Mouse (Mus musculus) liver, postnatal 0 days (tissue): Measurements from ENCODE around the gene Olfr866. TPM values are rescaled to one million over a fixed set of nuclear protein-coding genes. Genes with fewer than 3 reads are reported as not detected.

ENCODE experiments used
- ATAC-seq: fragments of 200-750 bp; cut with Nextera tagmentation; 2 replicates; pipeline ENCODE4 v1.8.0; 2017; ENCODE audit warnings: mild to moderate bottlenecking, moderate library complexity
- DNase-seq: peaks from one replicate; pipeline ENCODE4 v3.0.0-alpha.2; 2016
- H3K27ac ChIP-seq: fragments of 300-500 bp; sonication (generic); 2 replicates; pipeline ENCODE4 v1.5.1; 2014; ENCODE audit warnings: antibody characterized with exemption, moderate library complexity, mild to moderate bottlenecking, low read depth
- H3K27me3 ChIP-seq: fragments of 300-500 bp; sonication (generic); 2 replicates; pipeline ENCODE4 v1.6.1; 2014; ENCODE audit warnings: low read length, control low read depth, mixed read lengths; ENCODE audit not compliant: insufficient read depth
- H3K36me3 ChIP-seq: fragments of 300-500 bp; sonication (generic); replicated peaks from 2 replicates; pipeline ENCODE4 v1.6.1; 2014; ENCODE audit warnings: mild to moderate bottlenecking, control low read depth, low read length, moderate library complexity, mixed read lengths; ENCODE audit not compliant: insufficient read depth
- H3K4me1 ChIP-seq: fragments of 300-500 bp; sonication (generic); 2 replicates; pipeline ENCODE4 v1.6.1; 2014; ENCODE audit warnings: antibody characterized with exemption, mild to moderate bottlenecking, control low read depth; ENCODE audit not compliant: insufficient read depth
- H3K4me2 ChIP-seq: fragments of 300-500 bp; sonication (generic); 2 replicates; pipeline ENCODE4 v1.6.1; 2014; ENCODE audit warnings: low read depth, mild to moderate bottlenecking, low read length, moderate library complexity, mixed read lengths
- H3K4me3 ChIP-seq: fragments of 300-500 bp; sonication (generic); 2 replicates; pipeline ENCODE4 v1.5.1; 2014; ENCODE audit warnings: low read depth, low read length
- H3K9ac ChIP-seq: fragments of 300-500 bp; sonication (generic); replicated peaks from 2 replicates; pipeline ENCODE4 v1.6.1; 2014; ENCODE audit warnings: mild to moderate bottlenecking, moderate library complexity
- H3K9me3 ChIP-seq: fragments of 300-500 bp; sonication (generic); 2 replicates; pipeline ENCODE4 v1.6.1; 2016; ENCODE audit warnings: mild to moderate bottlenecking, control low read depth, low read length, mixed read lengths
- CTCF ChIP-seq: sonication (generic); IDR thresholded peaks from 2 replicates; pipeline ENCODE4 v1.5.1; 2016; ENCODE audit warnings: antibody characterized with exemption, low read depth
- EP300 ChIP-seq: IDR thresholded peaks from 2 replicates; pipeline ENCODE4 v1.6.1; 2016; ENCODE audit warnings: antibody characterized with exemption, low read depth, mild to moderate bottlenecking
- WGBS: fragments of 180-500 bp; shearing (Covaris S2); extraction: QIAGEN DNeasy Blood & Tissue Kit; methylation state at CpG from one replicate; pipeline ENCODE4 v1.1.7; 2014; ENCODE audit not compliant: insufficient replicate concordance; 5-methylcytosine and 5-hydroxymethylcytosine counted together
- microRNA-seq: library from miRNA; unstranded; fragments of <30 nt; microRNA quantifications from one replicate; pipeline ENCODE4, GENCODE M21; 2016
- polyA plus RNA-seq: library from polyadenylated mRNA; unstranded; fragments of >200 nt; fragmentation: Nextera tagmentation; extraction: Ambion mirVana; gene quantifications from 2 replicates; pipeline ENCODE4 v1.2.1, GENCODE M21; 2015

Gene Olfr866
- polyA plus RNA-seq: not detected in 2 replicates

DNA sequence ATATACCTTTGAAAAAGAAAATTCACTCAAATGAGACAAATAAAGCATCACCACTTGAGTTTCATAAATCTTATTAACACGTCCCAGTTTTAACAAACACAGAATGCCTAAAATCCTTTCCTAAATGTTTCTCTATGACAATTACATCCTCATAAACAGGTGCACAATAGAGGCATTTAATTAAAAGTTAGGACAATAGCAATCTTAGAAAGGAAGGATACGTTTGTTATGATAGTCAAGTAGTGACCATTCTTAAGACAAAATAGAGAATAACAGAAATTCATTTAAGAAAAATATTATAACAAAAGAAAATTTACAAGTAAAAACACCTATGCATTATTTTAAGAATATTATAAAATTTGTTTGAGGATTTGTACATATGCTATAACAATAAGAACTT is at the start of gene Olfr866:
TSS of gene Olfr866 (minus strand) at position 101 of the 400 bp plus-strand sequence.
- no peak within 1 kb of the TSS for H3K27ac ChIP-seq
- no peaks in the 10 kb centered on the region for H3K36me3 ChIP-seq
- no peak within 1 kb of the TSS for H3K4me3 ChIP-seq
- no peaks in the 10 kb centered on the region for H3K4me1 ChIP-seq
- ATAC-seq (no peak), DNase-seq (no peak)
- no peaks in the 10 kb centered on the region for H3K9me3 ChIP-seq
- H3K4me2 ChIP-seq: no peak within 1 kb of the TSS
- no peak within 1 kb of the TSS for H3K9ac ChIP-seq
- TF ChIP-seq EP300: no peak
- no peaks in the 10 kb centered on the region for H3K27me3 ChIP-seq
- 64% methylated on average over 2 of the region's 2 CpGs for WGBS

DNA sequence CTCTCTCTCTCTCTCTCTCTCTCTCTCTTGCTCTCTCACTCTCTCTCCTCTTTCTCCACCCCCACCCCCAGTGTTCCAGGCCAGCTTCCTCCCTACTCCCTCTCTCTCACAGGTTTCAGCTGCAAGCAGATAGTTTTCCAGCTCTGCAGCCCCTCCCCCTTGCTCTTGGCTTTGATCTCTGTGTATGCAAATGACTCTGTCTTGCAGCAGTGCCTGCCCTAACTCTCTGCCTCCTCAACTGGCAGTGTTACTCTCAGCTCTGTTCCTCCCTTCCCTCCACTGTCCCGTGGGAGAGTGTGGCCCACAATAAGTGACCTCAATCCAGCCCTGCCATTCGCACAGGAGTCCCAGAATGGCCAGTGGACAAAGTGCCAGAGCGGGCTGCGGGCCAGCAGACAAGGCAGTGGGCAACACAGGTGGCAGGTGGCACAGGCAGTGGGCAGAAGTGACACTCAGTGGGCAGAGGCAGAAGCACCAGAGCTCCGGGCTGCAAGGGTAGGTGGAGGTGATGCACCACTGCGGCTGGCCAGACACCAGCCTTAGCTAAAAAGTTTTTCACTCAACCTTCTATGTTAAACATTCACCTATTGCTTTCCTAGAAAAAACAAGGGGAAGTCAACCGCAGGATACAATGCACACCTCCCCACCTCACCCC is 45.8 kb upstream of the Olfr866 start:
- DNase-seq: no peak
- ATAC-seq: no peak
- Histone ChIP-seq H3K9ac (no peak overlapping the region), H3K4me1 (no peaks in the 10 kb centered on the region), H3K27ac (no peak overlapping the region), H3K27me3 (no peaks in the 10 kb centered on the region), H3K9me3 (no peaks in the 10 kb centered on the region; the same call in 1 of the 2 replicates), H3K4me2 (no peak overlapping the region), H3K4me3 (no peak overlapping the region), H3K36me3 (no peaks in the 10 kb centered on the region)
- TF ChIP-seq CTCF (no peak), EP300 (no peak)
- WGBS: 50% methylated on average over 7 of the region's 7 CpGs

GRCm38 (mm10) chr9:20071291-20071690 is 43.5 kb upstream of the Olfr866 start:
- DNase-seq: no peak
- ATAC-seq: no peak

GRCm38 (mm10) chr9:20070236-20070635 is 42.4 kb upstream of the Olfr866 start:
- no peaks in the 10 kb centered on the region for H3K4me1 ChIP-seq
- WGBS: 61% methylated on average over 3 of the region's 3 CpGs
- H3K9me3 ChIP-seq: no peaks in the 10 kb centered on the region; the same call in 1 of the 2 replicates
- no peak overlapping the region for H3K4me3 ChIP-seq
- DNase-seq: no peak
- H3K9ac ChIP-seq: no peak overlapping the region
- H3K4me2 ChIP-seq: no peak overlapping the region
- no peak for TF ChIP-seq CTCF
- no peak for TF ChIP-seq EP300
- no peaks in the 10 kb centered on the region for H3K36me3 ChIP-seq
- no peaks in the 10 kb centered on the region for H3K27me3 ChIP-seq
- no peak overlapping the region for H3K27ac ChIP-seq
- no peak for ATAC-seq

More at GRCm38 (mm10) chr9:20071291-20071690, 43.5 kb upstream of the Olfr866 start:
- Histone ChIP-seq H3K4me3 (no peak overlapping the region), H3K27me3 (no peaks in the 10 kb centered on the region), H3K4me2 (no peak overlapping the region), H3K4me1 (no peaks in the 10 kb centered on the region), H3K9me3 (no peaks in the 10 kb centered on the region; the same call in 1 of the 2 replicates), H3K27ac (no peak overlapping the region), H3K9ac (no peak overlapping the region), H3K36me3 (no peaks in the 10 kb centered on the region)
- 82% methylated on average over 1 of the region's 1 CpGs for WGBS
- no peak for TF ChIP-seq CTCF
- no peak for TF ChIP-seq EP300

DNA sequence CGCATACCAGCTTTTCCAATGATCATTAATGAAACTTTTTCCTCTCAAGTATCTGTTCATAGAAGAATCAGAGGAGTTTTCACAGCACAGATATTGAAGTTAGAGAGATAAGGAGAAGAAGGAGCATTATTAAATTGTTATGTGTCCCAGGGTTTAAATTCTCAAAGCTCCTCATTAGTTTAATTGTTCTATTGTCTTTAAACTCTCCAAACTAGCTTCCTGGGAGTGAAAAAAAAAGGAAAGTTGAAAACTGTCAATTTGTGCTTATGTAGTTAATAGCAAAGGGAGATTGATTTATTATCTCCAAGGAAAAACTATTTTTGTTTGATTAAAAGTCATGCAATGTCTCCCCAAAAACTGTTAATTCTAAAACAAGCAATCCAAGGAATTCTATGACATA is 29.6 kb upstream of the Olfr866 start, which contains the start of gene Olfr867:
TSS of gene Olfr867 (minus strand) at position 101 of the 400 bp plus-strand sequence.
- Histone ChIP-seq H3K27ac (no peak within 1 kb of the TSS), H3K4me3 (no peak within 1 kb of the TSS), H3K9ac (no peak within 1 kb of the TSS), H3K36me3 (no peaks in the 10 kb centered on the region), H3K4me1 (no peaks in the 10 kb centered on the region), H3K27me3 (no peaks in the 10 kb centered on the region), H3K4me2 (no peak within 1 kb of the TSS), H3K9me3 (no peaks in the 10 kb centered on the region)
- DNase-seq (no peak), ATAC-seq (no peak)
- 41% methylated on average over 1 of the region's 1 CpGs for WGBS
- no peak for TF ChIP-seq EP300
- no peak for TF ChIP-seq CTCF

DNA sequence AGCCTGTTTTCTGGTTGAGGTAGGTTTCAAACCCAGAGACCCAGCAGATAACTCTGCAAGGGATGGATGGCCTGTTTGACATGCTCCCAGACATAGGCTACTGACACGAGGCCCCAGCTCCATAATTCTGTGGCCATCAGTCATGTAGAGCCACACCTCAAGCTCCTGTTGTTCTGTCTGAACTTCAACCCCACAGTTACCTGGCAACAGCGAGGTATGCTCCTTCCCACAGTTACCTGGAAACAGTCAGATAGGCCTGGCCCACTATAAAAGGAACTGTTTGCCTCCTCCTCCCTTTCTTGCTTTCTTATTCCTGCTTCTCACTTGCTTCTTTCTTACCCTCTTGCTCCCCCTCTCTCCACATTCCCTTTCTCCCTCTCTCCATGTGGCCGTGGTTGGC is 20.1 kb upstream of the Olfr866 start:
- DNase-seq: no peak
- WGBS: 48% methylated on average over 3 of the region's 3 CpGs
- no peak for ATAC-seq
- H3K4me3 ChIP-seq: no peak overlapping the region
- H3K27me3 ChIP-seq: no peaks in the 10 kb centered on the region
- H3K4me1 ChIP-seq: no peaks in the 10 kb centered on the region
- TF ChIP-seq EP300 (no peak), CTCF (no peak)
- no peak overlapping the region for H3K27ac ChIP-seq
- H3K9ac ChIP-seq: no peak overlapping the region
- H3K4me2 ChIP-seq: no peak overlapping the region
- no peaks in the 10 kb centered on the region for H3K9me3 ChIP-seq
- H3K36me3 ChIP-seq: no peaks in the 10 kb centered on the region

Small RNAs within 50 kb of the gene (microRNA-seq; reads per million reads assigned to microRNA genes)
- not detected for gene Gm26231
- gene Gm44395: not detected

Other genes starting within 250 kb of the Olfr866 start
- not detected in 2 replicates for gene Olfr58, start 247.8 kb downstream of the Olfr866 start, polyA plus RNA-seq
- not detected in 2 replicates for gene Olfr859, start 223.1 kb downstream of the Olfr866 start, polyA plus RNA-seq
- not detected in 2 replicates for gene Olfr860, start 178.3 kb downstream of the Olfr866 start, polyA plus RNA-seq
- gene Olfr862, start 140.0 kb downstream of the Olfr866 start, polyA plus RNA-seq: not detected in 2 replicates
- gene Olfr77, start 111.2 kb downstream of the Olfr866 start, polyA plus RNA-seq: 0.23 and 0.26 TPM in 2 replicates
- gene Olfr867, start 29.5 kb upstream of the Olfr866 start, polyA plus RNA-seq: not detected in 2 replicates
- gene Olfr868, start 70.6 kb upstream of the Olfr866 start, polyA plus RNA-seq: not detected in 2 replicates
- gene Olfr869, start 101.0 kb upstream of the Olfr866 start, polyA plus RNA-seq: not detected in 2 replicates
- gene Olfr870, start 146.0 kb upstream of the Olfr866 start, polyA plus RNA-seq: not detected in 2 replicates
- not detected in 2 replicates for gene Olfr871, start 184.2 kb upstream of the Olfr866 start, polyA plus RNA-seq
- not detected in 2 replicates for gene Olfr872, start 209.1 kb upstream of the Olfr866 start, polyA plus RNA-seq